Comparison of ENCODE assay signal across 10 mouse cellular contexts in the genomic region with DNA sequence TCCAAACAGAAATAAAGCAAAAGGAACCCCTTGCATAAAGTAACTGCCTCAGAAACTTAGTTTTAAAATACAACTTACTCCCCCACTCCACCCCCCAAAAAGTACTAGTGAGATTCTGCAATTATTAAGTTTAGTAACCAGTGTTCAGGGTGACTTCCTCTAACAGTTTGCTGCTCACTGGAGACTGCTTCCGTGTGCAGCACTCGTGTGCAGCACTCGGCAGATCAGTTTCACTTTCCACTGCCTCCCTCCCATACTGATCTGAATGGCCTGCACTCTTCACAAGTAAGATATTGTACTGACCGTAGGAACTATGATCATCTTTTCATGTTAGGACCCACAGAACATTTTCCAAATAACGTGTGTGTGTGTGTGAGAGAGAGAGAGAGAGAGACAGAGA. TPM values are rescaled to one million over a fixed set of nuclear protein-coding genes. Genes with fewer than 3 reads are reported as not detected.
DNase-seq lines count a peak whose midpoint lies in the region; ATAC-seq and TF ChIP-seq lines count a peak whose summit lies in the region.
"Had no signal": no experiment of that assay in that cellular context is flagged by ENCODE, and none has a peak within 500 bp of the region (broad histone marks: within the 10 kb centered on the region; RNA-seq: fewer than 3 reads in every experiment).

No protein-coding gene starts in this region.

- 26% methylated on average over 5 of the region's 5 CpGs for WGBS in intestine, postnatal 0 days
- 67% methylated on average over 5 of the region's 5 CpGs for WGBS in intestine, embryonic 16.5 days
- whole genome bisulfite sequencing in liver, embryonic 11.5 days: 49% methylated on average over 5 of the region's 5 CpGs
- 88% methylated on average over 5 of the region's 5 CpGs for WGBS in midbrain, embryonic 10.5 days

- H3K27me3 ChIP-seq in intestine, postnatal 0 days (replicated peaks; ENCODE audit: control insufficient read depth, insufficient read depth, low read length): no peaks in the 10 kb centered on the region
- no peaks in the 10 kb centered on the region for H3K27me3 ChIP-seq in intestine, embryonic 16.5 days (replicated peaks; ENCODE audit: control insufficient read depth, insufficient read depth, low read length)
- H3K27me3 ChIP-seq in G1E (ENCODE audit: insufficient read depth, low read length): no peaks in the 10 kb centered on the region
- H3K27me3 ChIP-seq in liver, embryonic 11.5 days (replicated peaks; ENCODE audit: control insufficient read depth, insufficient read depth, low read length): no peaks in the 10 kb centered on the region
- H3K27me3 ChIP-seq in midbrain, embryonic 10.5 days (ENCODE audit: low read depth, poor library complexity, severe bottlenecking): no peaks in the 10 kb centered on the region
- H3K27me3 ChIP-seq: embryonic facial prominence, embryonic 13.5 days; hindbrain, embryonic 12.5 days had no signal

- H3K4me2 ChIP-seq in intestine, postnatal 0 days (replicated peaks; ENCODE audit: low read depth): peak overlapping the region; percentile 45
- no peak overlapping the region; the same call in 1 of the 2 replicates for H3K4me2 ChIP-seq in intestine, embryonic 16.5 days (ENCODE audit: low read depth, low read length)
- peak overlapping the region; percentile 53 for H3K4me2 ChIP-seq in liver, embryonic 11.5 days
- H3K4me2 ChIP-seq: embryonic facial prominence, embryonic 13.5 days; hindbrain, embryonic 12.5 days had no signal

- H3K9me3 ChIP-seq in intestine, postnatal 0 days (ENCODE audit: control insufficient read depth): no peaks in the 10 kb centered on the region
- H3K9me3 ChIP-seq in intestine, embryonic 16.5 days (ENCODE audit: control insufficient read depth, low read length): no peaks in the 10 kb centered on the region
- no peaks in the 10 kb centered on the region for H3K9me3 ChIP-seq in G1E (replicated peaks)
- no peaks in the 10 kb centered on the region for H3K9me3 ChIP-seq in liver, embryonic 11.5 days (ENCODE audit: control insufficient read depth, low read length)
- H3K9me3 ChIP-seq in midbrain, embryonic 10.5 days (replicated peaks): no peaks in the 10 kb centered on the region
- H3K9me3 ChIP-seq: embryonic facial prominence, embryonic 13.5 days; hindbrain, embryonic 12.5 days had no signal

- intact Hi-C loops in left cerebral cortex, postnatal 4 days (cut with DNase I): no loop called here

- TF ChIP-seq CTCF in intestine, postnatal 0 days (IDR thresholded peaks at IDR 0.05; ENCODE audit: low read depth): no peak
- no peak for TF ChIP-seq CTCF in G1E (IDR thresholded peaks at IDR 0.05; ENCODE audit: low read depth, low read length)

- no peak overlapping the region for H3K9ac ChIP-seq in intestine, postnatal 0 days (ENCODE audit: low read depth, low read length)
- H3K9ac ChIP-seq in intestine, embryonic 16.5 days (ENCODE audit: low read depth, low read length): no peak overlapping the region
- H3K9ac ChIP-seq in liver, embryonic 11.5 days (ENCODE audit: low read depth, low read length): peak overlapping the region; percentile 13; the same call in 1 of the 2 replicates
- H3K9ac ChIP-seq: embryonic facial prominence, embryonic 13.5 days; hindbrain, embryonic 12.5 days had no signal

- H3K4me1 ChIP-seq in intestine, postnatal 0 days (replicated peaks; ENCODE audit: control insufficient read depth, insufficient read depth, low read length): peaks cover 9% of the 10 kb centered on the region
- peaks cover 21% of the 10 kb centered on the region for H3K4me1 ChIP-seq in intestine, embryonic 16.5 days (ENCODE audit: control insufficient read depth, insufficient read depth, low read length)
- H3K4me1 ChIP-seq in G1E (ENCODE audit: insufficient read depth, low read depth, low read length): peaks cover 60% of the 10 kb centered on the region
- peaks cover 24% of the 10 kb centered on the region for H3K4me1 ChIP-seq in liver, embryonic 11.5 days (replicated peaks; ENCODE audit: control insufficient read depth, insufficient read depth, low read length)
- peaks cover 13% of the 10 kb centered on the region for H3K4me1 ChIP-seq in midbrain, embryonic 10.5 days

- DNase-seq in G1E (ENCODE audit: low spot score): peak; percentile 73
- DNase-seq in liver, embryonic 11.5 days (ENCODE audit: low spot score): no peak
- peak; percentile 52 for DNase-seq in skeletal muscle tissue, adult 2 months (ENCODE audit: low read depth, low spot score)
- no peak for DNase-seq in midbrain, embryonic 10.5 days (ENCODE audit: low spot score)
- no peak for DNase-seq in left cerebral cortex, postnatal 4 days
- DNase-seq in testis, postnatal 14 days (ENCODE audit: low spot score): no peak

- H3K4me3 ChIP-seq in intestine, postnatal 0 days (ENCODE audit: low read depth, low read length): no peak overlapping the region; the same call in 1 of the 2 replicates
- no peak overlapping the region for H3K4me3 ChIP-seq in intestine, embryonic 16.5 days (ENCODE audit: low read length)
- peak overlapping the region; percentile 51 for H3K4me3 ChIP-seq in G1E (ENCODE audit: low read depth, low read length)
- peak overlapping the region; percentile 18 for H3K4me3 ChIP-seq in liver, embryonic 11.5 days (ENCODE audit: low read depth, low read length)
- no peak overlapping the region for H3K4me3 ChIP-seq in midbrain, embryonic 10.5 days
- H3K4me3 ChIP-seq: embryonic facial prominence, embryonic 13.5 days; hindbrain, embryonic 12.5 days had no signal

- peak overlapping the region; percentile 52; the same call in 1 of the 2 replicates for H3K27ac ChIP-seq in intestine, postnatal 0 days (ENCODE audit: low read depth, low read length)
- no peak overlapping the region for H3K27ac ChIP-seq in intestine, embryonic 16.5 days (ENCODE audit: low read length)
- no peak overlapping the region for H3K27ac ChIP-seq in liver, embryonic 11.5 days (ENCODE audit: low read depth, low read length)
- H3K27ac ChIP-seq in midbrain, embryonic 10.5 days (replicated peaks): no peak overlapping the region
- H3K27ac ChIP-seq: embryonic facial prominence, embryonic 13.5 days; hindbrain, embryonic 12.5 days had no signal

- peaks cover 41% of the 10 kb centered on the region for H3K36me3 ChIP-seq in intestine, postnatal 0 days (ENCODE audit: control insufficient read depth, insufficient read depth)
- H3K36me3 ChIP-seq in intestine, embryonic 16.5 days (ENCODE audit: control insufficient read depth, insufficient read depth, low read length): no peaks in the 10 kb centered on the region; the same call in 1 of the 2 replicates
- peaks cover 72% of the 10 kb centered on the region for H3K36me3 ChIP-seq in G1E (replicated peaks)
- H3K36me3 ChIP-seq in liver, embryonic 11.5 days (ENCODE audit: control insufficient read depth, insufficient read depth, low read length): peaks cover 17% of the 10 kb centered on the region
- peaks cover 75% of the 10 kb centered on the region for H3K36me3 ChIP-seq in midbrain, embryonic 10.5 days

- ATAC-seq in intestine, postnatal 0 days: no peak
- ATAC-seq in intestine, embryonic 16.5 days: no peak
- 0 out of 2 replicates have a peak, but pooled peaks have one; percentile 22 for ATAC-seq in G1E (ENCODE audit: extremely low read depth, insufficient number of reproducible peaks, low FRiP score, poor library complexity, severe bottlenecking)
- no peak for ATAC-seq in liver, embryonic 11.5 days (replicated peaks; ENCODE audit: low FRiP score)

RNA-seq across cellular contexts. Expression of a gene that starts 4.3 kb away (rescaled TPM):
- polyA plus RNA-seq in intestine, postnatal 0 days (2015; fragmentation: Nextera tagmentation; extraction: Ambion mirVana): 24.7 and 27.7 TPM in 2 replicates
- 14.2 and 15.0 TPM in 2 replicates for polyA plus RNA-seq in intestine, embryonic 16.5 days (2015; fragmentation: Nextera tagmentation; extraction: Ambion mirVana)
- total RNA-seq in G1E (2014; fragmentation: Nextera tagmentation): 252 and 272 TPM in 2 replicates
- 128 and 136 TPM in 2 replicates for total RNA-seq in G1E (2017)
- polyA plus RNA-seq in G1E (2012): 129 and 144 TPM in 2 replicates
- 17.8 and 21.9 TPM in 2 replicates for polyA plus RNA-seq in liver, embryonic 11.5 days (2014; fragmentation: Nextera tagmentation; extraction: Ambion mirVana)
- polyA plus RNA-seq in midbrain, embryonic 10.5 days (2016; fragmentation: Nextera tagmentation; extraction: Ambion mirVana): 10.5 and 11.3 TPM in 2 replicates
- 10 to 100 TPM; 78.8 to 80.9 TPM for total RNA-seq in left cerebral cortex, postnatal 4 days (2021)

Comparison
In these comparisons a context has a peak if more than half of its experiments do, and no peak if none do; other contexts are left out.
1. H3K4me3 ChIP-seq: peak in G1E (single experiment) and liver, embryonic 11.5 days (single experiment); none in intestine, postnatal 0 days (single experiment), intestine, embryonic 16.5 days (single experiment) and midbrain, embryonic 10.5 days (single experiment).
2. DNase-seq: peak in G1E (single experiment) and skeletal muscle tissue, adult 2 months (single experiment); none in liver, embryonic 11.5 days (single experiment), midbrain, embryonic 10.5 days (single experiment), left cerebral cortex, postnatal 4 days (single experiment) and testis, postnatal 14 days (single experiment).